Mouse (Mus musculus): ENCODE measurements around the gene Dusp18. TPM values are rescaled to one million over a fixed set of nuclear protein-coding genes. Genes with fewer than 3 reads are reported as not detected.

The Dusp18 gene
- total and polyA plus RNA-seq, 3 experiments, result 0.81 to 2.2 TPM; not detected in 1

GRCm38 (mm10) chr11:3864343-3864742 lies 30.7 kb upstream of the Dusp18 start:
- no peak for DNase-seq (ENCODE audit: low read depth, low spot score)
- Histone ChIP-seq H3K4me3 (ENCODE audit: control insufficient read depth in 1 of 2, insufficient read depth in 1 of 2, low read depth in 2 of 2, low read length in 2 of 2) (peak overlapping the region; percentile 63 to 78), H3K79me2 (ENCODE audit: control insufficient read depth, insufficient read depth, low read length, poor library complexity) (no peaks in the 10 kb centered on the region), H3K9me3 (replicated peaks; ENCODE audit: insufficient read depth, low read length) (no peaks in the 10 kb centered on the region), H3K27ac (ENCODE audit: control insufficient read depth, low read depth, low read length) (no peak overlapping the region), H3K27me3 (ENCODE audit: control insufficient read depth in 1 of 2, insufficient read depth in 2 of 2, low read length in 2 of 2) (peaks cover 7 to 13% of the 10 kb centered on the region in 2 experiments), H3K9ac (ENCODE audit: control insufficient read depth, low read depth, low read length, poor library complexity, severe bottlenecking) (no peak overlapping the region; the same call in 1 of the 2 replicates), H3K36me3 (ENCODE audit: control insufficient read depth in 1 of 2, insufficient read depth in 2 of 2, low read length in 2 of 2) (peaks cover 0 to 2% of the 10 kb centered on the region in 2 experiments; a peak in 1 of 4 replicates), H3K4me1 (ENCODE audit: control insufficient read depth in 1 of 2, insufficient read depth in 2 of 2, low read length in 2 of 2) (peaks cover 3 to 7% of the 10 kb centered on the region in 2 experiments; a peak in 3 of 4 replicates)
- TF ChIP-seq MAX (IDR thresholded peaks at IDR 0.05; ENCODE audit: low read length) (peak; percentile 60; the same call in 1 of the 2 replicates), SIN3A (IDR thresholded peaks at IDR 0.05; ENCODE audit: low read length) (peak; percentile 45; the same call in 1 of the 2 replicates), HCFC1 (IDR thresholded peaks at IDR 0.05; ENCODE audit: low read depth, low read length) (no peak), MYC (IDR thresholded peaks at IDR 0.05; ENCODE audit: low read depth, low read length) (0 out of 2 replicates have a peak, but pooled peaks have one; percentile 19)

- DNase-seq (ENCODE audit: low read depth, low spot score), result no peak
- TF ChIP-seq TCF12 (IDR thresholded peaks at IDR 0.05; ENCODE audit: low read depth, low read length) (no peak), USF2 (IDR thresholded peaks at IDR 0.05; ENCODE audit: borderline replicate concordance in 1 of 2, insufficient read depth in 1 of 2, low read depth in 1 of 2, low read length in 2 of 2) (no peak), USF1 (IDR thresholded peaks at IDR 0.05; ENCODE audit: low read depth, low read length) (no peak), CTCF (IDR thresholded peaks at IDR 0.05 in 2 of 3, conservative IDR thresholded peaks at IDR 0.05 in 1 of 3; ENCODE audit: control insufficient read depth in 1 of 3, insufficient read depth in 1 of 3, low read depth in 2 of 3, low read length in 3 of 3, poor library complexity in 1 of 3, severe bottlenecking in 1 of 3) (no peak), NRF1 (IDR thresholded peaks at IDR 0.05; ENCODE audit: insufficient read depth, low read depth, low read length, poor library complexity, severe bottlenecking) (no peak), UBTF (IDR thresholded peaks at IDR 0.05; ENCODE audit: borderline replicate concordance, insufficient read depth, low read depth, low read length) (no peak), MYB (IDR thresholded peaks at IDR 0.05; ENCODE audit: low read depth, low read length) (no peak), MYC (IDR thresholded peaks at IDR 0.05; ENCODE audit: low read depth, low read length) (no peak), CHD1 (IDR thresholded peaks at IDR 0.05; ENCODE audit: low read depth, low read length) (no peak), ZNF384 (IDR thresholded peaks at IDR 0.05; ENCODE audit: low read depth, low read length) (no peak), POLR2AphosphoS5 (IDR thresholded peaks at IDR 0.05; ENCODE audit: borderline replicate concordance, low read depth, low read length) (no peak), ZKSCAN1 (IDR thresholded peaks at IDR 0.05; ENCODE audit: low read depth, low read length) (no peak), BHLHE40 (IDR thresholded peaks at IDR 0.05; ENCODE audit: borderline replicate concordance, low read depth, low read length) (no peak), E2F4 (IDR thresholded peaks at IDR 0.05; ENCODE audit: borderline replicate concordance, low read depth, low read length) (no peak), CHD2 (IDR thresholded peaks at IDR 0.05; ENCODE audit: low read length) (no peak), SMC3 (IDR thresholded peaks at IDR 0.05; ENCODE audit: low read depth, low read length) (no peak), MXI1 (IDR thresholded peaks at IDR 0.05; ENCODE audit: low read depth, low read length) (no peak), TAL1 (IDR thresholded peaks at IDR 0.05; ENCODE audit: low read length) (no peak), TBP (IDR thresholded peaks at IDR 0.05; ENCODE audit: low read depth, low read length) (no peak)
Observed at GRCm38 (mm10) chr11:3876419-3876818, 18.6 kb upstream of the Dusp18 start.

More at GRCm38 (mm10) chr11:3876419-3876818, 18.6 kb upstream of the Dusp18 start:
- no peak overlapping the region for H3K4me3 ChIP-seq (ENCODE audit: control insufficient read depth in 1 of 2, insufficient read depth in 1 of 2, low read depth in 2 of 2, low read length in 2 of 2)
- H3K36me3 ChIP-seq (ENCODE audit: control insufficient read depth in 1 of 2, insufficient read depth in 2 of 2, low read length in 2 of 2), result no peaks in the 10 kb centered on the region
- no peaks in the 10 kb centered on the region for H3K79me2 ChIP-seq (ENCODE audit: control insufficient read depth, insufficient read depth, low read length, poor library complexity)
- H3K9ac ChIP-seq (ENCODE audit: control insufficient read depth, low read depth, low read length, poor library complexity, severe bottlenecking), result no peak overlapping the region
- H3K27me3 ChIP-seq (ENCODE audit: control insufficient read depth in 1 of 2, insufficient read depth in 2 of 2, low read length in 2 of 2), result peaks cover 9 to 11% of the 10 kb centered on the region in 2 experiments
- H3K4me1 ChIP-seq (ENCODE audit: control insufficient read depth in 1 of 2, insufficient read depth in 2 of 2, low read length in 2 of 2), result no peaks in the 10 kb centered on the region
- no peak overlapping the region for H3K27ac ChIP-seq (ENCODE audit: control insufficient read depth, low read depth, low read length)
- no peaks in the 10 kb centered on the region for H3K9me3 ChIP-seq (replicated peaks; ENCODE audit: insufficient read depth, low read length)

Data from MEL (cell line).